Mouse (Mus musculus) forebrain, embryonic 10.5 days (tissue): ENCODE data around the gene Ncoa3. TPM values are rescaled to one million over a fixed set of nuclear protein-coding genes. Genes with fewer than 3 reads are reported as not detected.

Experiments
- DNase-seq: peaks from one replicate; pipeline ENCODE4 v3.0.0-alpha.2; 2017; ENCODE audit warnings: low spot score; ENCODE audit errors: extremely low spot score
- H3K27ac ChIP-seq: fragments of 300-500 bp; sonication (generic); 2 replicates; pipeline ENCODE4 v1.5.1; 2016; ENCODE audit warnings: mild to moderate bottlenecking
- H3K27me3 ChIP-seq: fragments of 300-500 bp; sonication (generic); 2 replicates; pipeline ENCODE4 v1.6.1; 2016; ENCODE audit warnings: mild to moderate bottlenecking; ENCODE audit not compliant: poor library complexity, severe bottlenecking
- H3K36me3 ChIP-seq: fragments of 300-500 bp; sonication (generic); replicated peaks from 2 replicates; pipeline ENCODE4 v1.6.1; 2016; ENCODE audit warnings: mild to moderate bottlenecking, moderate library complexity
- H3K4me1 ChIP-seq: fragments of 300-500 bp; sonication (generic); 2 replicates; pipeline ENCODE4 v1.6.1; 2016
- H3K4me3 ChIP-seq: fragments of 300-500 bp; sonication (generic); 2 replicates; pipeline ENCODE4 v1.5.1; 2016; ENCODE audit warnings: mild to moderate bottlenecking, moderate library complexity
- H3K9me3 ChIP-seq: fragments of 300-500 bp; sonication (generic); 2 replicates; pipeline ENCODE4 v1.6.1; 2016; ENCODE audit warnings: mild to moderate bottlenecking, moderate library complexity
- WGBS: fragments of 180-500 bp; shearing (Covaris S2); methylation state at CpG from one replicate; pipeline ENCODE4 v1.1.7; 2016; 5-methylcytosine and 5-hydroxymethylcytosine counted together
- polyA plus RNA-seq: library from polyadenylated mRNA; unstranded; fragments of >200 nt; fragmentation: Nextera tagmentation; extraction: Ambion mirVana; gene quantifications from 2 replicates; pipeline ENCODE4 v1.2.1, GENCODE M21; 2016

Gene Ncoa3
- polyA plus RNA-seq, 1 experiment from 2014 or later, result 14.3 TPM

DNA sequence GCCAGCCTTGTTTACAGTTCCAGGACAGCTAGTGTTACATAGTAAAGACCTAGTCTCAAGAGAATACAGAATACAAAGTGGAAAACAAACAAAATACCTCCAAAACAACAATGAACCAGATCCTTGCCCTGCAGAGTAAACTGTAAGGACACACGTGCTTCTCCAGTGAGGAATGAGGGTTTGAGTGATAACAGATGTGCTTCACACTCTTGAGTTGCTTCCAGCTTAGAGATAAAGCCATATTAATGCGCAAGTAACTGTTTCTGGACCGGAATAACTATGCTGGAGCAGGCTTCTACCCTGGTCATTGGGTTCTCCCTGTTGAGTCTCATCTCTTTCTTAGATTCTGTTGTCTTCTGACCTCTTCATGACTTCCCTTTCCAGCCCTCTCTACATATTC is 19.0 kb downstream of the Ncoa3 start:
- DNase-seq, result no peak
- Histone ChIP-seq H3K27ac (peak overlapping the region; percentile 60; the same call in 1 of the 2 replicates), H3K9me3 (no peaks in the 10 kb centered on the region), H3K36me3 (peaks cover 15% of the 10 kb centered on the region), H3K4me1 (peaks cover 42% of the 10 kb centered on the region), H3K4me3 (no peak overlapping the region), H3K27me3 (no peaks in the 10 kb centered on the region)
- WGBS, result 72% methylated on average over 3 of the region's 3 CpGs

DNA sequence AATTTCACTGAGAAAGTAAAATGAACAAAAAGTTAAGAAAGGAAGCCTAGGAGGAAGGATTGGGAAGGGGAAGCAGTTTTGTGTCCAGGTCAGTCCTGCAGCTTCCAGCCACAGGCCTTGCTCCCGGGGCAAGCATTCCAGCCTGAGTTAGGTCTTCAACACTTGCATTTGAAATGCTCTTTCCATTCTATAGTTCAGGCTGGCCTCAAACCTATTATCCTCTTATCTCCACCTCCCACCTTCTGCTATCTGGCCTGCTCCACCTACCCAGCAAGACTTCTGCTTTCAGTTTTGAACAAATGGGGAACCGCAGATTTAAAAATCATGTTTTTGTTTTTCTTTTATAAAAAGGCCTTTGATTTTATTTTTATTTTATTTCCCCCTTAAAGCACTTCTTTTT is 19.7 kb downstream of the Ncoa3 start:
- H3K4me3 ChIP-seq, result no peak overlapping the region
- H3K27ac ChIP-seq, result no peak overlapping the region
- H3K36me3 ChIP-seq, result peaks cover 15% of the 10 kb centered on the region
- H3K9me3 ChIP-seq, result no peaks in the 10 kb centered on the region
- no peak for DNase-seq
- no peaks in the 10 kb centered on the region for H3K27me3 ChIP-seq
- WGBS, result 67% methylated on average over 2 of the region's 2 CpGs
- peaks cover 42% of the 10 kb centered on the region for H3K4me1 ChIP-seq

DNA sequence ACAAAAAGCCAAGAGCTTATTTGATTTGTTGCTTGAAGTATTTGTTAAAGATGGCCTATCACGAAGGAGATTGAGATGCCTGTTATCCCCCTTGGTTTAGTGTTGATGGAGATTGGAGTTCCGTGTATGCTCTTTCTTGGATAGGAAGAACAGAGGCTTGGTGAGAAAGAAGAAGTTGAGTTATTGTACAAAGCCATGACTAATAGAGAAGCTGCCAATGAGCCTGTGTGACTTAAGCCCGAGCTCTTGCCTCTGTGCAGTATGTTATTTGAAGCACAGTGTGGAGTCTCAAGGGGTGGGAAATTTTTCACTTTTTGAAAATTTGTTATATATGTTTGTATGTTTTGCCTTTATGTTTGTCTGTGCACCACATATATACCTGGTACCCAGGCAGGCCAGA is 26.3 kb downstream of the Ncoa3 start:
- Histone ChIP-seq H3K4me3 (no peak overlapping the region), H3K36me3 (peaks cover 15% of the 10 kb centered on the region), H3K9me3 (no peaks in the 10 kb centered on the region), H3K27ac (no peak overlapping the region), H3K27me3 (no peaks in the 10 kb centered on the region), H3K4me1 (peaks cover 27% of the 10 kb centered on the region)
- DNase-seq, result no peak
- WGBS, result 94% methylated on average over 3 of the region's 3 CpGs

DNA sequence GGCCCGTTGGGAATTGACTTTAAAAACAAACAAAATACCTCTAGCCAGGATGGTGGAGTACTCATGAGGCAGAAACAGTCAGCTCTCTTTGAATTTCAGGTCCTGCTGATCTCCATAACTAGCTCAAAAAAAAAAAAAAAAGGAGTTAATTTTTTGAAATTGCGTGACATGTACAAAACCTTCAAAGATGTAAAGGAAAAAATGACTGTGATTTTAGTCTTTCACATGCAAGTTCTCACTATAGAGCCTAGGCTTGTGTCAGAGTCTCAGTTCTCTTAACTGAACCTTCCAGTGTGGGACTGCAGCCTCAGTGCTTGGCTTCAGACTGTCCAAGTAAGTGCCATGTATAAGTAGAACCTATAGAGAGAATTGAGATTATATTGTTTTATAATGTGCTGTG is 27.6 kb downstream of the Ncoa3 start:
- no peak overlapping the region for H3K4me3 ChIP-seq
- no peaks in the 10 kb centered on the region for H3K9me3 ChIP-seq
- H3K27ac ChIP-seq, result no peak overlapping the region
- 94% methylated on average over 2 of the region's 2 CpGs for WGBS
- H3K36me3 ChIP-seq, result peaks cover 4% of the 10 kb centered on the region
- peaks cover 33% of the 10 kb centered on the region for H3K4me1 ChIP-seq
- no peak for DNase-seq
- H3K27me3 ChIP-seq, result no peaks in the 10 kb centered on the region

GRCm38 (mm10) chr2:166021073-166021610 is 28.7 kb downstream of the Ncoa3 start:
- Histone ChIP-seq H3K27ac (peak overlapping the region; percentile 76), H3K4me3 (no peak overlapping the region), H3K36me3 (no peaks in the 10 kb centered on the region), H3K4me1 (peaks cover 33% of the 10 kb centered on the region), H3K27me3 (no peaks in the 10 kb centered on the region), H3K9me3 (no peaks in the 10 kb centered on the region)
- DNase-seq, result no peak
- 41% methylated on average over 4 of the region's 4 CpGs for WGBS

- no peaks in the 10 kb centered on the region for H3K36me3 ChIP-seq
- peak; percentile 46 for DNase-seq
- H3K4me3 ChIP-seq, result no peak overlapping the region
- no peaks in the 10 kb centered on the region for H3K9me3 ChIP-seq
- 48% methylated on average over 3 of the region's 3 CpGs for WGBS
- H3K27ac ChIP-seq, result peak overlapping the region; percentile 76
- H3K4me1 ChIP-seq, result peaks cover 33% of the 10 kb centered on the region
- no peaks in the 10 kb centered on the region for H3K27me3 ChIP-seq
These were observed 29.2 kb downstream of the Ncoa3 start for GRCm38 (mm10) chr2:166021642-166022041.

GRCm38 (mm10) chr2:166022327-166022726 is 29.9 kb downstream of the Ncoa3 start:
- no peaks in the 10 kb centered on the region for H3K27me3 ChIP-seq
- H3K4me1 ChIP-seq, result peaks cover 36% of the 10 kb centered on the region
- no peak for DNase-seq
- H3K36me3 ChIP-seq, result no peaks in the 10 kb centered on the region
- H3K4me3 ChIP-seq, result no peak overlapping the region
- no peaks in the 10 kb centered on the region for H3K9me3 ChIP-seq
- WGBS, result 73% methylated on average over 8 of the region's 8 CpGs
- no peak overlapping the region for H3K27ac ChIP-seq

GRCm38 (mm10) chr2:166024079-166024478 is 31.6 kb downstream of the Ncoa3 start:
- Histone ChIP-seq H3K4me1 (peaks cover 39% of the 10 kb centered on the region), H3K27me3 (no peaks in the 10 kb centered on the region), H3K9me3 (no peaks in the 10 kb centered on the region), H3K4me3 (no peak overlapping the region), H3K27ac (no peak overlapping the region), H3K36me3 (no peaks in the 10 kb centered on the region)
- DNase-seq, result no peak
- 91% methylated on average over 3 of the region's 3 CpGs for WGBS

GRCm38 (mm10) chr2:166024621-166025020 is 32.2 kb downstream of the Ncoa3 start:
- Histone ChIP-seq H3K27ac (no peak overlapping the region), H3K4me1 (peaks cover 44% of the 10 kb centered on the region), H3K27me3 (no peaks in the 10 kb centered on the region), H3K4me3 (no peak overlapping the region), H3K36me3 (no peaks in the 10 kb centered on the region), H3K9me3 (no peaks in the 10 kb centered on the region)
- WGBS, result 94% methylated on average over 4 of the region's 4 CpGs
- DNase-seq, result no peak

GRCm38 (mm10) chr2:166025943-166026342 is 33.5 kb downstream of the Ncoa3 start:
- Histone ChIP-seq H3K27me3 (no peaks in the 10 kb centered on the region), H3K4me1 (peaks cover 52% of the 10 kb centered on the region), H3K4me3 (no peak overlapping the region), H3K27ac (no peak overlapping the region), H3K9me3 (no peaks in the 10 kb centered on the region), H3K36me3 (no peaks in the 10 kb centered on the region)
- whole genome bisulfite sequencing, result 90% methylated on average over 5 of the region's 5 CpGs
- DNase-seq, result no peak

DNA sequence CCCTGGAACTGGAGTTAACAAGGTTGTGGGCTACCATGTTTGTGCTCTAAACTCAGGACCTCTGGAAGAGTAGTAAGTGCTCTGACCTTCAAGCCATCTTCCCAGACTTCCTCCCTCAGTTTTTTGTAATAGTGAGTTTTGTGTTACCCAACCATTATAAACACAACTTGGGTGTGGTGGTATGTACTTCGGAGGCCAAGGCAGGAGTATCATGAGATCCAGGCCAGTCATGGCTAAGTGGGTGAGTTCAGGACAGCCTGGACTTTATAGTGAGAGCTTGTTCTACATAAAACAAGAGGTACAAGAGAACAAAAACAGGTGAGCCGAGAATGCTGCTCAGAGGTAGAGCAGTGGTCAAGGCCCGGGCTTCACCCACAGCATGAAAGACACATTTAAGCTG is 35.4 kb downstream of the Ncoa3 start:
- DNase-seq, result no peak
- H3K4me3 ChIP-seq, result no peak overlapping the region

GRCm38 (mm10) chr2:166029232-166029631 is 36.8 kb downstream of the Ncoa3 start:
- 67% methylated on average over 4 of the region's 4 CpGs for WGBS
- Histone ChIP-seq H3K27ac (no peak overlapping the region), H3K9me3 (no peaks in the 10 kb centered on the region), H3K36me3 (no peaks in the 10 kb centered on the region), H3K27me3 (no peaks in the 10 kb centered on the region), H3K4me3 (no peak overlapping the region), H3K4me1 (peaks cover 50% of the 10 kb centered on the region)
- DNase-seq, result no peak

More for the DNA sequence above, 35.4 kb downstream of the Ncoa3 start:
- 91% methylated on average over 3 of the region's 3 CpGs for WGBS
- Histone ChIP-seq H3K4me1 (peaks cover 50% of the 10 kb centered on the region), H3K27ac (no peak overlapping the region), H3K9me3 (no peaks in the 10 kb centered on the region), H3K36me3 (no peaks in the 10 kb centered on the region), H3K27me3 (no peaks in the 10 kb centered on the region)

GRCm38 (mm10) chr2:166030256-166030995 is 38.0 kb downstream of the Ncoa3 start:
- Histone ChIP-seq H3K27ac (peak overlapping the region; percentile 83), H3K9me3 (no peaks in the 10 kb centered on the region), H3K4me1 (peaks cover 48% of the 10 kb centered on the region), H3K27me3 (no peaks in the 10 kb centered on the region), H3K4me3 (peak overlapping the region; percentile 36), H3K36me3 (0 out of 2 replicates have a peak, but pooled peaks cover 4% of the 10 kb centered on the region)
- WGBS, result 7% methylated on average over 13 of the region's 13 CpGs
- peak; percentile 24 for DNase-seq
